Mouse (Mus musculus) bone marrow macrophage, adult 2 months (primary cell): ENCODE measurements around the gene Ptprg.

Experiments used
- CTCF ChIP-seq: IDR thresholded peaks from 2 replicates; pipeline ENCODE4 v1.5.1; 2012; ENCODE audit warnings: low read depth, mild to moderate bottlenecking, low read length, moderate library complexity
- POLR2A ChIP-seq: IDR thresholded peaks from 2 replicates; pipeline ENCODE4 v1.6.1; 2012; ENCODE audit warnings: mild to moderate bottlenecking, low read depth, low read length, borderline replicate concordance

GRCm38 (mm10) chr14:11710410-11711122 lies 157.2 kb downstream of the Ptprg start:
- TF ChIP-seq CTCF, result no peak
- no peak for TF ChIP-seq POLR2A
